ENCODE assay signal across 25 mouse cellular contexts in genomic region chr7:104018953-104019352, GRCm38 (mm10). TPM values are rescaled to one million over a fixed set of nuclear protein-coding genes. Genes with fewer than 3 reads are reported as not detected.
"Had no signal": no experiment of that assay in that cellular context is flagged by ENCODE, and none has a peak within 500 bp of the region (broad histone marks: within the 10 kb centered on the region; RNA-seq: fewer than 3 reads in every experiment).

No protein-coding gene starts in this region.

- H3K9me3 ChIP-seq: neural tube, embryonic 13.5 days; neural tube, embryonic 15.5 days; stomach, embryonic 15.5 days had no signal

- H3K36me3 ChIP-seq: neural tube, embryonic 13.5 days; neural tube, embryonic 15.5 days; stomach, embryonic 15.5 days had no signal

- H3K4me3 ChIP-seq: neural tube, embryonic 13.5 days; neural tube, embryonic 15.5 days; stomach, embryonic 15.5 days had no signal

- H3K27ac ChIP-seq: neural tube, embryonic 13.5 days; neural tube, embryonic 15.5 days; stomach, embryonic 15.5 days; stomach, postnatal 0 days had no signal

- H3K9ac ChIP-seq: neural tube, embryonic 13.5 days; neural tube, embryonic 15.5 days; stomach, embryonic 15.5 days had no signal

- H3K4me1 ChIP-seq: neural tube, embryonic 13.5 days; neural tube, embryonic 15.5 days; stomach, embryonic 15.5 days had no signal

- DNase-seq: retina, postnatal 1 day; right cerebral cortex, adult 18-20 months; right cerebral cortex, postnatal 14 days; right cerebral cortex, postnatal 25 days; right cerebral cortex, postnatal 4 days; spleen, adult 18-20 months; thymus, adult 18-20 months; thymus, adult 2 months; thymus, postnatal 14 days; thymus, postnatal 25 days; thymus, postnatal 36 days; thymus, postnatal 4 days had no signal

- H3K27me3 ChIP-seq: neural tube, embryonic 13.5 days; neural tube, embryonic 15.5 days; stomach, embryonic 15.5 days had no signal

- H3K4me2 ChIP-seq: neural tube, embryonic 13.5 days; neural tube, embryonic 15.5 days; stomach, embryonic 15.5 days had no signal

RNA-seq across cellular contexts. Expression of gene Olfr639, which starts 1.9 kb away (rescaled TPM):
- total RNA-seq: neutrophil, adult 5-6 weeks had no signal
- polyA plus RNA-seq: neural tube, embryonic 13.5 days; small intestine, adult 2 months; spleen, adult 2 months; stomach, embryonic 15.5 days; stomach, embryonic 16.5 days; testis, adult 2 months; thymus, adult 2 months; urinary bladder, adult 2 months had no signal

RNA-seq across cellular contexts. Expression of gene Olfr640, which starts 6.4 kb away (rescaled TPM):
- polyA plus RNA-seq: neural tube, embryonic 13.5 days; neural tube, embryonic 14.5 days; neural tube, embryonic 15.5 days; small intestine, adult 2 months; spleen, adult 2 months; stomach, embryonic 14.5 days; stomach, embryonic 15.5 days; stomach, embryonic 16.5 days; stomach, postnatal 0 days; testis, adult 2 months; thymus, adult 2 months; thymus, postnatal 0 days; urinary bladder, adult 2 months had no signal

RNA-seq across cellular contexts. Expression of gene Olfr641, which starts 16.3 kb away (rescaled TPM):
- total RNA-seq: neutrophil, adult 5-6 weeks had no signal
- polyA plus RNA-seq: neural tube, embryonic 13.5 days; neural tube, embryonic 14.5 days; neural tube, embryonic 15.5 days; small intestine, adult 2 months; spleen, adult 2 months; stomach, embryonic 14.5 days; stomach, embryonic 15.5 days; stomach, embryonic 16.5 days; stomach, postnatal 0 days; thymus, adult 2 months; thymus, postnatal 0 days; urinary bladder, adult 2 months had no signal

RNA-seq across cellular contexts. Expression of gene Olfr638, which starts 20.4 kb away (rescaled TPM):
- total RNA-seq: neutrophil, adult 5-6 weeks had no signal
- polyA plus RNA-seq: neural tube, embryonic 13.5 days; neural tube, embryonic 14.5 days; neural tube, embryonic 15.5 days; small intestine, adult 2 months; spleen, adult 2 months; stomach, embryonic 14.5 days; stomach, embryonic 15.5 days; stomach, embryonic 16.5 days; stomach, postnatal 0 days; testis, adult 2 months; thymus, adult 2 months; thymus, postnatal 0 days; urinary bladder, adult 2 months had no signal

RNA-seq across cellular contexts. Expression of gene Olfr642, which starts 33.5 kb away (rescaled TPM):
- total RNA-seq: neutrophil, adult 5-6 weeks had no signal
- polyA plus RNA-seq: neural tube, embryonic 13.5 days; neural tube, embryonic 14.5 days; neural tube, embryonic 15.5 days; small intestine, adult 2 months; spleen, adult 2 months; stomach, embryonic 14.5 days; stomach, embryonic 15.5 days; stomach, embryonic 16.5 days; stomach, postnatal 0 days; testis, adult 2 months; thymus, adult 2 months; thymus, postnatal 0 days; urinary bladder, adult 2 months had no signal
